Mouse (Mus musculus) heart, embryonic 16.5 days (tissue): ENCODE data around the gene Bcam. TPM values are rescaled to one million over a fixed set of nuclear protein-coding genes. Genes with fewer than 3 reads are reported as not detected.

Experiments
- ATAC-seq: fragments of 200-750 bp; cut with Nextera tagmentation; replicated peaks from 2 replicates; pipeline ENCODE4 v1.8.0; 2017; ENCODE audit warnings: moderate number of reproducible peaks; ENCODE audit not compliant: insufficient read depth, low FRiP score; ENCODE audit errors: extremely low read depth
- H3K27ac ChIP-seq: fragments of 300-500 bp; sonication (generic); 2 replicates; pipeline ENCODE4 v1.5.1; 2014; ENCODE audit warnings: mild to moderate bottlenecking, low read length, control low read depth, moderate library complexity
- H3K27me3 ChIP-seq: fragments of 300-500 bp; sonication (generic); 2 replicates; pipeline ENCODE4 v1.6.1; 2014; ENCODE audit warnings: low read length, mixed read lengths; ENCODE audit not compliant: control insufficient read depth, insufficient read depth
- H3K36me3 ChIP-seq: fragments of 300-500 bp; sonication (generic); 2 replicates; pipeline ENCODE4 v1.6.1; 2014; ENCODE audit not compliant: control insufficient read depth, insufficient read depth
- H3K4me1 ChIP-seq: fragments of 300-500 bp; sonication (generic); 2 replicates; pipeline ENCODE4 v1.6.1; 2014; ENCODE audit warnings: low read length, mixed read lengths; ENCODE audit not compliant: control insufficient read depth, insufficient read depth
- H3K4me2 ChIP-seq: fragments of 300-500 bp; sonication (generic); 2 replicates; pipeline ENCODE4 v1.6.1; 2014; ENCODE audit warnings: low read depth, mild to moderate bottlenecking, control low read depth, low read length
- H3K4me3 ChIP-seq: fragments of 300-500 bp; sonication (generic); 2 replicates; pipeline ENCODE4 v1.5.1; 2014; ENCODE audit warnings: mild to moderate bottlenecking, control low read depth, low read length
- H3K9ac ChIP-seq: fragments of 300-500 bp; sonication (generic); 2 replicates; pipeline ENCODE4 v1.6.1; 2014; ENCODE audit warnings: low read length, control low read depth
- H3K9me3 ChIP-seq: fragments of 300-500 bp; sonication (generic); replicated peaks from 2 replicates; pipeline ENCODE4 v1.6.1; 2016; ENCODE audit warnings: low read length; ENCODE audit not compliant: control insufficient read depth
- WGBS: fragments of 180-500 bp; shearing (Covaris S2); extraction: QIAGEN DNeasy Blood & Tissue Kit; methylation state at CpG from one replicate; pipeline ENCODE4 v1.1.7; 2014; 5-methylcytosine and 5-hydroxymethylcytosine counted together
- polyA plus RNA-seq: library from polyadenylated mRNA; unstranded; fragments of >200 nt; fragmentation: Nextera tagmentation; extraction: Ambion mirVana; gene quantifications from 2 replicates; pipeline ENCODE4 v1.2.1, GENCODE M21; 2015

The Bcam gene
- polyA plus RNA-seq, 1 experiment from 2014 or later = 413 TPM

- Histone ChIP-seq H3K4me1 (no peaks in the 10 kb centered on the region), H3K36me3 (no peaks in the 10 kb centered on the region), H3K4me3 (no peak overlapping the region), H3K9ac (no peak overlapping the region), H3K27me3 (no peaks in the 10 kb centered on the region), H3K4me2 (no peak overlapping the region), H3K9me3 (0 out of 2 replicates have a peak, but pooled peaks cover 2% of the 10 kb centered on the region), H3K27ac (no peak overlapping the region)
- WGBS = 76% methylated on average over 4 of the region's 4 CpGs
- ATAC-seq = no peak
Observed at GRCm38 (mm10) chr7:19779903-19780302, 9.1 kb upstream of the Bcam start.

DNA sequence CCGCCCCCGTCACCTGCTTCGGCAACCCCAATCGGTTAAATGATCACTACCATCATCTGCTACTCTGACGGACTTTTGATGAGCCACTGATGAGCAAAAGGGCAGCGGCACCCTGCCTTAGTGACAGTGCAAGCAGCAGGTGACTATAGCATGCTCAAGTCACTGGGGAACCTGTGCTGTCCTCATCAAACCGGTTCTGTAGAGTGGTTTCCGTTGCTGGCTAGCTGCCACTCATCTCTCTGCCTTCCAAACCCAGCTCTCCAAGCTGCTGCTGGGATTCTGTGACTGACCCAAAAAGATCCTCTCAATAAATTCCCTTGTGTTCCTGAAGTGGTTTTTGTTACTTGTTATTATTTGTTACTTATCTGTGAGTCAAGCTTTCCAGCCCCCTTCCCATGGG, 7.8 kb upstream of the Bcam start:
- Histone ChIP-seq H3K4me2 (no peak overlapping the region), H3K27me3 (no peaks in the 10 kb centered on the region), H3K4me1 (no peaks in the 10 kb centered on the region), H3K9me3 (0 out of 2 replicates have a peak, but pooled peaks cover 2% of the 10 kb centered on the region), H3K9ac (no peak overlapping the region), H3K4me3 (no peak overlapping the region), H3K27ac (no peak overlapping the region), H3K36me3 (no peaks in the 10 kb centered on the region)
- ATAC-seq = no peak
- 78% methylated on average over 8 of the region's 8 CpGs for WGBS

- H3K4me2 ChIP-seq = no peak overlapping the region
- no peaks in the 10 kb centered on the region for H3K4me1 ChIP-seq
- H3K27me3 ChIP-seq = no peaks in the 10 kb centered on the region
- 0 out of 2 replicates have a peak, but pooled peaks have one; percentile 23 for ATAC-seq
- H3K27ac ChIP-seq = no peak overlapping the region
- H3K4me3 ChIP-seq = no peak overlapping the region
- 0 out of 2 replicates have a peak, but pooled peaks cover 2% of the 10 kb centered on the region for H3K9me3 ChIP-seq
- H3K36me3 ChIP-seq = no peaks in the 10 kb centered on the region
- no peak overlapping the region for H3K9ac ChIP-seq
- 70% methylated on average over 11 of the region's 11 CpGs for WGBS
Observed at GRCm38 (mm10) chr7:19777049-19777723, 6.4 kb upstream of the Bcam start.

- no peak for ATAC-seq
- 60% methylated on average over 4 of the region's 4 CpGs for WGBS
- H3K27ac ChIP-seq = no peak overlapping the region
- no peak overlapping the region for H3K4me2 ChIP-seq
- no peak overlapping the region for H3K9ac ChIP-seq
- peaks cover 26% of the 10 kb centered on the region for H3K4me1 ChIP-seq
- no peak overlapping the region for H3K4me3 ChIP-seq
- H3K36me3 ChIP-seq = peaks cover 4% of the 10 kb centered on the region
- no peaks in the 10 kb centered on the region for H3K9me3 ChIP-seq
- H3K27me3 ChIP-seq = no peaks in the 10 kb centered on the region
Observed at GRCm38 (mm10) chr7:19771682-19772081, 866 bp upstream of the Bcam start.

GRCm38 (mm10) chr7:19770375-19770754, 451 bp downstream of the Bcam start:
- WGBS = under 1% methylated on average over 28 of the region's 28 CpGs
- H3K27ac ChIP-seq = peak overlapping the region; percentile 73
- peak; percentile 75 for ATAC-seq

GRCm38 (mm10) chr7:19769434-19770374, 1.1 kb downstream of the Bcam start:
- Histone ChIP-seq H3K27ac (peak overlapping the region; percentile 73), H3K9me3 (no peaks in the 10 kb centered on the region), H3K27me3 (no peaks in the 10 kb centered on the region), H3K4me2 (peak overlapping the region; percentile 97), H3K36me3 (peaks cover 20% of the 10 kb centered on the region), H3K4me3 (peak overlapping the region; percentile 61), H3K9ac (peak overlapping the region; percentile 79), H3K4me1 (peaks cover 29% of the 10 kb centered on the region)
- 7% methylated on average over 16 of the region's 16 CpGs for WGBS
- ATAC-seq = peak; percentile 6; the same call in 1 of the 2 replicates

More at GRCm38 (mm10) chr7:19770375-19770754, 451 bp downstream of the Bcam start:
- H3K27me3 ChIP-seq = no peaks in the 10 kb centered on the region
- H3K36me3 ChIP-seq = peaks cover 14% of the 10 kb centered on the region
- peak overlapping the region; percentile 61 for H3K4me3 ChIP-seq
- peak overlapping the region; percentile 79 for H3K9ac ChIP-seq
- no peaks in the 10 kb centered on the region for H3K9me3 ChIP-seq
- peak overlapping the region; percentile 97 for H3K4me2 ChIP-seq
- H3K4me1 ChIP-seq = peaks cover 29% of the 10 kb centered on the region

DNA sequence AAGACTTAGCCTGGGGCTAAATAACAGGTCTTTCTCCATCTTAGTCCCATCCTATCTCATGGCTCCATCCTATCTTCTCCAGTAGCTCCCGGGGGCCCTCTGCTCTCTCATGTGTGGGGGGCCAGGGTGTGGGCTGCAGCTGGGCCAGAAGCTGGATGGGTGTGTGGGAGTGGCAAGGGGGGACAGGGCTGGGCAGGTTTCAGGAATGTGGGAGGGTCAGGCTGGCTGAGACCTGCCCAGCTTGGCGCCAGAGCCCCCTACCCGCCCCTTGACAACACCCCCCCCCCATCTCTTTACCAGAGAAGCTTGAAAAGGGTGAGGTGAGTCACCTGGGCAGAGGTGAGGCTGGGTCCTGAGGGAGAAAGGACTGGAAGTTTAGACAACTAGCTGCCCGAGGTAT, 1.8 kb downstream of the Bcam start:
- Histone ChIP-seq H3K36me3 (peaks cover 27% of the 10 kb centered on the region), H3K27me3 (no peaks in the 10 kb centered on the region), H3K4me3 (peak overlapping the region; percentile 61), H3K27ac (peak overlapping the region; percentile 73), H3K4me1 (peaks cover 32% of the 10 kb centered on the region), H3K4me2 (peak overlapping the region; percentile 97), H3K9me3 (no peaks in the 10 kb centered on the region), H3K9ac (peak overlapping the region; percentile 79)
- ATAC-seq = 0 out of 2 replicates have a peak, but pooled peaks have one; percentile 23
- 16% methylated on average over 4 of the region's 4 CpGs for WGBS

DNA sequence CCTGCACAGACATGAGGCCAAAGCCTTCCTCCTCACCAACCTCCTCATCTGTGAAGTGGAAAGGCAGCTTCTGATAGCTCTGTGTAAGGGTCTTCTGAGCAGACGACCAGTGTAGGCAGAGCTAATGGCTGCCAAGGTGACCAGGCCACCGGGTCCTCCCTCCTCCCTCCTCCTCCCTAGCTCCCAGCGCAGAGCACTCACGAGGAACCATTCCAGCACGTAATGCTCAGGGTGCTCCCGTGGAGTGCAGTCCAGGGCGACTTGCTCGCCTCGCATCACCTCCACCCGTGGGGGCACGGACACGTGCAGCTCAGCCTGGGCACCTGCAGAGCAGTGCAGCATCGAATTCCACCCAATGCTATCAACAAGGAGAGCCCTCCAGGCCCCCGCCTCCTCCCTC, 2.6 kb downstream of the Bcam start:
- Histone ChIP-seq H3K9ac (peak overlapping the region; percentile 79), H3K4me1 (peaks cover 35% of the 10 kb centered on the region), H3K27ac (peak overlapping the region; percentile 73), H3K9me3 (no peaks in the 10 kb centered on the region), H3K4me2 (peak overlapping the region; percentile 97), H3K36me3 (peaks cover 35% of the 10 kb centered on the region), H3K4me3 (peak overlapping the region; percentile 61), H3K27me3 (no peaks in the 10 kb centered on the region)
- WGBS = 39% methylated on average over 14 of the region's 14 CpGs
- ATAC-seq = peak; percentile 38; the same call in 1 of the 2 replicates

DNA sequence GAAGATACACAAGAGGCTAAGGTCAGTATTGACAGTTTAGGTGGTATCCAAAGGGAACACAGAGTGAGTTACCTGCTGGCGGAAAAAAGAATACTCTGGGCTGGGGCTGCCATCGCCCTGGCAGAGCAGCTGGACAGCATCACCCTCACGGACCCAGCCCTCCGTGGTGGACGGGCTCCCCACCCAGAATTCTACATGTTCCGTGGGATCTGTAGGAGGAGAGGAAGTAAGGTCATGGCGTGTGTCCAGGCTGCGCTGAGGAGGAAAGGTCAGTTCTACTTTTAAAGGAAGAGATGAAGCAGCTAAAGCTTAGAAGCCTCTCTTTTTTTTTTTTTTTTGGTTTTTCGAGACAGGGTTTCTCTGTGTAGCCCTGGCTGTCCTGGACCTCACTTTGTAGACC, 6.2 kb downstream of the Bcam start:
- Histone ChIP-seq H3K9me3 (no peaks in the 10 kb centered on the region), H3K36me3 (peaks cover 46% of the 10 kb centered on the region), H3K4me3 (no peak overlapping the region), H3K4me1 (peaks cover 43% of the 10 kb centered on the region), H3K27ac (no peak overlapping the region), H3K4me2 (no peak overlapping the region), H3K27me3 (no peaks in the 10 kb centered on the region), H3K9ac (no peak overlapping the region)
- WGBS = 76% methylated on average over 9 of the region's 9 CpGs
- no peak for ATAC-seq
